Mouse (Mus musculus) spleen, adult 18-20 months (tissue): ENCODE data around the gene Ipo8.

Experiments
- DNase-seq, 2 experiments: peaks; one replicate each; pipeline ENCODE4 v3.0.0; 2022; ENCODE audit warnings: mixed read lengths in 2 of 2

Ipo8 gene

GRCm38 (mm10) chr6:148751400-148751799 lies 79.9 kb downstream of the Ipo8 start:
- DNase-seq, result no peak

GRCm38 (mm10) chr6:148750183-148750582 lies 81.1 kb downstream of the Ipo8 start:
- no peak for DNase-seq

GRCm38 (mm10) chr6:148740521-148741226 lies 90.6 kb downstream of the Ipo8 start:
- no peak for DNase-seq

GRCm38 (mm10) chr6:148736390-148736789 lies 94.9 kb downstream of the Ipo8 start:
- no peak for DNase-seq

- DNase-seq, result peak in 1 of 2 experiments; percentile 5
Measured at GRCm38 (mm10) chr6:148734012-148734411, 97.3 kb downstream of the Ipo8 start.

- no peak for DNase-seq
Measured at GRCm38 (mm10) chr6:148732920-148733319, 98.3 kb downstream of the Ipo8 start.

- DNase-seq, result no peak
Measured at GRCm38 (mm10) chr6:148728571-148728970, 102.7 kb downstream of the Ipo8 start.

- no peak for DNase-seq
Measured at GRCm38 (mm10) chr6:148727871-148728524, 103.3 kb downstream of the Ipo8 start.

GRCm38 (mm10) chr6:148724453-148724852 lies 106.8 kb downstream of the Ipo8 start:
- no peak for DNase-seq
